Mouse (Mus musculus): Measurements from ENCODE around the gene Wasf2.

Gene Wasf2

DNA sequence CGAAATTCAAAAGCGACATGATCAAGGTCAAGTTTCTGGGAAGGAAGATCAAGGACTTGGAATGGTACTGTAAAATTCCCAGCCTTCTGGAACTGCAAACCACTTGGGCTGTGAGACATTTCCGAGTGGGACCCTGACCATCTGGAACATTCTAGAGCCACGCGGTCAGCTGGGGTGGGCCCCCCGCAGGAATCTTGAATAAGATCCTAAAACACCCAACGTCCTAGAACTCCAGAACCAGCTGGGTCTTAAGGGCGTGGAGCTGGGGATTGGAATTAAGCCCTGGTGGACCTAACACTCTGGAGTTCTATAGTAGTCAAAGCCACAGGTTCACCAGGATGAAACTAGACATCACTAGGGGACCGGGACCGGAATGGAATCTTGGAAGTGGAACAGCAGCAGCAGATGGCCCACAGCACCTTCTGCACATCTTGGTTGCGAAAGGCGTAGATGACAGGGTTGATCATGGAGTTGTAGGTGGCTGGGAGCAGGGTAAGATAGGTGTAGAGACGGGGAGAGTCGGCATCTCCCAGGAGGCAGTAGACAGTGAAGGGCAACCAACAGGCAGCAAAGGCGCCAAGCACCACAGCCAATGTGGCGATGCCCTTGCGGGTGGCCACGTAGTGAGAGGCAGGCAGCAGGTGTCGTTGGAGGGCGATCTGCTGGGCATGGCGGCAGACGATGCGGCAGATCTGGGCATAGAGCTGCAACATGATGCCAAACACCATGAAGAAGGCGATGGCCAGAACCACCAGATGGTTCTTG, 79.9 kb downstream of the Wasf2 start:
- DNase-seq: no peak

GRCm38 (mm10) chr4:133210788-133211390, 80.6 kb downstream of the Wasf2 start:
- no peak for DNase-seq

- DNase-seq: no peak
Observed at GRCm38 (mm10) chr4:133211751-133212561, 81.7 kb downstream of the Wasf2 start, which contains the start of the genes Cd164l2 and Gpr3. Gene Cd164l2, plus strand, starts transcription at chr4:133212131. Gene Gpr3, minus strand, starts transcription at chr4:133212536.

GRCm38 (mm10) chr4:133212562-133213267, 82.4 kb downstream of the Wasf2 start:
- peak; percentile 74 for DNase-seq

DNA sequence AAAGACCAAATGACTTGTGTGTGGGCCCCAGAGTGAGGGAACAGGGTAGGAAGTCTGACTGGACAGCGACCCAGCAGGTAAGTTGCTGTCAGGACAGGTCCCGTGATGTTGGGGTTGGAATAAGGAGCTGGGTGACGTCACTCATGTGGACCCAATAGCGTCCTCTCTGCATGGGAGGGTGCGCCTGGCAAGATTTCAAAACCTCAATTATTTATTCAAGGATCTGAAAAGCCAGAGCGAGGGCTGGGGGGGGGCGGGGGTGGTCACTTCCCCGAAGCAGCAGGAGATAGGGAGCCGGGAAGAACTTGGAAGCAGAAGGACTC, 82.9 kb downstream of the Wasf2 start:
- DNase-seq: peak; percentile 40

- no peak for DNase-seq
Observed at GRCm38 (mm10) chr4:133213661-133214060, 83.4 kb downstream of the Wasf2 start.

- peak; percentile 71 for DNase-seq
Observed at GRCm38 (mm10) chr4:133217641-133218040, 87.3 kb downstream of the Wasf2 start.

DNA sequence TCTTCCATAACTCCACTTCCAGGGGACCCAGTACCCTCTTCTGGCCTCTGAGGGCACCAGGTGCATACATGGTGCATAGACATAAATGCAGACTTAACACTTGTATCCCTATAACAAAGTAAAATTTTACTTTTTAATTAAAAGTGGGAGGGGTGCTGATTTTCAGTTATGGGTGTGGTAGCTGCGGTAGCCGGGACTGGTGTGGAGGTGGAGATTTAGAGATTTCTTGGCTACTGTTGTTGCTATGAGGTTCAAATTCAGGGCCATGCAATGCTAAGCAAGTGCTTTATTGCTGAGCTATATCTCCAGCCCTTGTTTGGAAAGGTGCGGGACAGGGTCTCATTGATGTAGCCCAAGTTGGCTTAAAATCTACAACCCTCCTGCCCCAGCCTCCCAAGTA, 88.4 kb downstream of the Wasf2 start:
- DNase-seq: no peak

DNA sequence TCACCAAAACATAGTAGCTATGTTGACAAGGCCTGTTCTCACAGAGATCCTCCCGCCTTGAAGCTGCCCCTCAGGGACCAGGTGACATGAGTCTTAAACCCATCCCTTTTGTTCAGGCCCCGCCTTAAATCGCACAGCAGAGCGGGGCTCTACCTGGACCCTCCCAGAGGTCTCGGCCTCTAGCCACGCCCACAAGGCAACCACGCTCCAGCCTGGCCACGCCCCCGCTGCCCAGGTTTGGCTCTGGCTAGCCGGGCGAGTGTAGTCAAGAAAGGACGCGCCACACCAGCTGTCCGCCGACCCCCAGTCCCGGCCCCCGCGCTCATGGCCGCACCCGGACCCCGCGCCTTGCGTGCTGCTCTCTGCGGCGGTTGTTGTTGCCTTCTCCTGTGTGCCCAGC, 90.4 kb downstream of the Wasf2 start:
- DNase-seq: peak; percentile 61

DNA sequence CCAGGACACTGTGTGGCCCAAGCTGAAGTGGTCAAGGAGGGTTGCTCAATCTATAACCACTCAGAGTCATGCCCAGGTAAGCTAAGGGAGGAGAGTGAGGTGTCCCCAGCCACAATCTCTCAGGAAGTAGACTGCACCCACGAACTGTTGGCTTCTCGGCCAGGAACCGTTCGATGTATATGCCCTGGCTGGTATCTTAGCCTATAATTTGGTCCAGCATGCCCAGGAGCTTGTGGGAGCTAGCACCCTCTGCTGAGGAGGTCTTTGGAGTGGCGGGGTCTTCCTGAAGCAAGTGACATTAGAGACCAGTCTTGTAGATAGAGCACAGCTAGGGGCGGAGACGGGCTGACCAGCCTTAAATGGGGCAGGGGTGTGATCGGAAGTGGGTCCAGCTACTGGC, 91.4 kb downstream of the Wasf2 start:
- no peak for DNase-seq

DNA sequence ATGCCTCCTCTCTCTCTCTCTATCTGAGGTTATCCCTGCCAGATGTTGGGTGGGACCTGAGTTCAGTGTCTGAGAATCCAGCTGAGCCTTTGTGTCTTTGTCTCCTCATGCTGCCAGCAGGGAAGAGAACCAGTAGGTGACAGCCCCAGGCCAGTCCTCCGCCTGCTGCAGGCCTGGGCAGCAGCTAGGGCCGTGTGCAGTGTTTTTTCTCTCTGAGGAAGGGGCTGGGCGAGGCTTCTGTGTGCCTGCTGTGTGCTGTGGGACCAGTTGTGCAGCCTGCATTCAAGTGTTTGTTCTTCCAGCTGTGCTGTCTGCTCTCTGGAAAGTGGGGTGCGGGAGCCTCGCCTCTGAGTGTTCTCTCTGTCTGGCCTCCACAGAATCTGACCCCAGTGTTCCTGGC, 93.6 kb downstream of the Wasf2 start:
- no peak for DNase-seq

GRCm38 (mm10) chr4:133226073-133226472, 95.8 kb downstream of the Wasf2 start:
- DNase-seq: no peak

- DNase-seq: peak; percentile 41
Observed at GRCm38 (mm10) chr4:133227636-133228035, 97.3 kb downstream of the Wasf2 start.

GRCm38 (mm10) chr4:133229582-133229981, 99.3 kb downstream of the Wasf2 start:
- DNase-seq: no peak

- DNase-seq: peak; percentile 52
Observed at GRCm38 (mm10) chr4:133233285-133233976, 103.1 kb downstream of the Wasf2 start.

- no peak for DNase-seq
Observed at GRCm38 (mm10) chr4:133234771-133235170, 104.5 kb downstream of the Wasf2 start.

- DNase-seq: no peak
Observed at GRCm38 (mm10) chr4:133235415-133235814, 105.1 kb downstream of the Wasf2 start.

DNA sequence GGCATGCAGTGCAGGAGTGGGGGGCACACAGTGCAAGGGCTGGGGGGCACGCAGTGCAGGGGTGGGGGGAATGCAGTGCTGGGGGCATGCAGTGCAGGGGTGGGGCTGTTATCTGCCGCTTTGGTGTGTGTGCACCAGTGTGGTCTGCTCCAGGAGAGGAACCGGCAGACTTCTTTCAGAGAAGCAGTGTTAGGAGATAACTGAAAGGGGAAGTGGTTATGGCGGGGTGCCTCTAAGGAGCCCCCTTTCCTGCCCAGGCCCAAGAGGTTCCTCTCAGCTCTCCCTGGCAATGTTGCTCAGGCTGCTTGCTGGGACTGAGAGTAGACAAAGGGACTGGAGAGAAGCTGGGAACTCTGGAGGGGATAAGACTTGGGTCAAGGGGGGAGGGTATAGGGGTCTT, 107.6 kb downstream of the Wasf2 start:
- no peak for DNase-seq

GRCm38 (mm10) chr4:133240490-133240921, 110.2 kb downstream of the Wasf2 start, which contains the start of gene Map3k6:
Gene Map3k6, plus strand, starts transcription at chr4:133240818.
- DNase-seq: peak; percentile 89

DNA sequence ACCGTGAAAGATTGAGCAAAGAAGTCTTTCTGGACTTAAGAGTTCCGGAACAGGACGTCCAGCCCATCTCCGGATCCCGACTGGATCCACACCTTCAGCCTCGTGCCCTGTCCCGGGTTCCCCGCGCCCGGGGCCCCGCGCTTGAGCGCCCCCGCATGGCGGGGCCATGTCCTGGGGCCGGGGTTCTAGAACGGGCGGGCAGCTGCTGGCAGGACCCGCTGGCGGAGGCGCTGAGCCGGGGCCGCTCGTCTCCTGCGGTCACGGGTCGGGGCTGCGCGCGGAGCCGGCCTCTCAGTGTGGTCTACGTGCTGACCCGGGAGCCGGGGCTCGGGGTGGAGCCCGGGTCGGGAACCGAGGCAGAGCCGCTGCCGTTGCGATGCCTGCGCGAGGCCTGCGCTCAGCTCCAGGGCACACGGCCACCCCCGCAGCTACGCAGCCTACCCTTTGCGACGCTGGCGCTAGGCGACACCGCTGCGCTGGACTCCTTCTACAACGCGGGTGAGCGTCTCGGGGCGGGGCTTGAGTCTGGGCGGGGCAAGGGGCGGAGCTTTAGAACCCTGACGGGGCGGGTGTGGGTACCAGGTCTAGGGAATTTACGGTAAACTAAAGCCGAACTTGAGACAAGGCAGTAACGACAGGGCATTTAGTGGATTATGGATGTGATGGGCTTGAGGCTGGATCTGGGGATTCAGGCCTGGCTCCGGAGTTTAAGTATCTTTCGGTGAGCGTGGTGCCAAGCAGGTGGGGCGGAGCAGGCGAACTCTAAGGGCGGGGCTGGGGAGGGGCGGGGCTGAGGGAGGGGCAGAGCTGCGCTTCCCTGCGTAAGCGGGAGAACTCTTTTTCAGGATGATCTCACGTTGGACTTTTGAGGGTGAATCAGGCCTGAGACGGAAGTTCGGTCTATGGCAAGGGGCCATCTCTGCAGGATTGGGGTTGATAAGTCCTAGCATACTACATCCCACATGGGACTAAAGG, 110.9 kb downstream of the Wasf2 start:
- peak; percentile 79 for DNase-seq

- DNase-seq: no peak
Observed at GRCm38 (mm10) chr4:133241910-133242309, 111.6 kb downstream of the Wasf2 start.
